8 mouse cellular contexts compared by ENCODE assay signal in genomic region chr6:70824987-70825337, GRCm38 (mm10). TPM values are rescaled to one million over a fixed set of nuclear protein-coding genes. Genes with fewer than 3 reads are reported as not detected.
DNase-seq lines count a peak whose midpoint lies in the region; ATAC-seq and TF ChIP-seq lines count a peak whose summit lies in the region.

No protein-coding gene starts in this region.

- peak overlapping the region; percentile 55 for H3K4me3 ChIP-seq in heart, embryonic 16.5 days (ENCODE audit: low read length)
- peak overlapping the region; percentile 67 for H3K4me3 ChIP-seq in bone marrow macrophage, adult 2 months (ENCODE audit: insufficient read depth, low read length)
- no peak overlapping the region; the same call in 1 of the 2 replicates for H3K4me3 ChIP-seq in intestine, embryonic 15.5 days (replicated peaks)

- no peak for TF ChIP-seq CTCF in bone marrow macrophage, adult 2 months (IDR thresholded peaks at IDR 0.05; ENCODE audit: low read depth, low read length)

- no peak for TF ChIP-seq POLR2A in bone marrow macrophage, adult 2 months (IDR thresholded peaks at IDR 0.05; ENCODE audit: borderline replicate concordance, low read depth, low read length)

- peak overlapping the region; percentile 80 for H3K4me2 ChIP-seq in heart, embryonic 16.5 days (ENCODE audit: low read depth, low read length)
- H3K4me2 ChIP-seq in intestine, embryonic 15.5 days (replicated peaks), result peak overlapping the region; percentile 77

- no peaks in the 10 kb centered on the region for H3K27me3 ChIP-seq in heart, embryonic 16.5 days (ENCODE audit: control insufficient read depth, insufficient read depth, low read length)
- H3K27me3 ChIP-seq in intestine, embryonic 15.5 days (replicated peaks), result no peaks in the 10 kb centered on the region

- H3K27ac ChIP-seq in heart, embryonic 16.5 days (ENCODE audit: low read length), result peak overlapping the region; percentile 92
- H3K27ac ChIP-seq in bone marrow macrophage, adult 2 months (ENCODE audit: insufficient read depth, low read depth, low read length), result peak overlapping the region; percentile 72
- H3K27ac ChIP-seq in intestine, embryonic 15.5 days, result peak overlapping the region; percentile 69; the same call in 1 of the 2 replicates

- H3K9ac ChIP-seq in heart, embryonic 16.5 days (ENCODE audit: low read length), result peak overlapping the region; percentile 76
- H3K9ac ChIP-seq in intestine, embryonic 15.5 days, result no peak overlapping the region

- peaks cover 3% of the 10 kb centered on the region; the same call in 1 of the 2 replicates for H3K9me3 ChIP-seq in heart, embryonic 16.5 days (replicated peaks; ENCODE audit: control insufficient read depth, low read length)
- H3K9me3 ChIP-seq in intestine, embryonic 15.5 days, result no peaks in the 10 kb centered on the region

- 39% methylated on average over 4 of the region's 4 CpGs for WGBS in heart, embryonic 16.5 days
- WGBS in intestine, embryonic 15.5 days, result 43% methylated on average over 4 of the region's 4 CpGs

- H3K36me3 ChIP-seq in heart, embryonic 16.5 days (ENCODE audit: control insufficient read depth, insufficient read depth), result no peaks in the 10 kb centered on the region
- H3K36me3 ChIP-seq in intestine, embryonic 15.5 days, result no peaks in the 10 kb centered on the region

- no peak for DNase-seq in heart, adult 8-10 months (ENCODE audit: low spot score)
- DNase-seq in adrenal gland, postnatal 25 days, result no peak
- no peak for DNase-seq in cerebellum, postnatal 4 days (ENCODE audit: low spot score in 2 of 2)
- DNase-seq in yolk sac, embryonic 10.5 days (ENCODE audit: low spot score), result no peak

- ATAC-seq in heart, embryonic 16.5 days (replicated peaks; ENCODE audit: extremely low read depth, insufficient read depth, low FRiP score), result peak; percentile 41
- ATAC-seq in intestine, embryonic 15.5 days, result peak; percentile 27; the same call in 1 of the 2 replicates
- peak; percentile 54 for ATAC-seq in monocyte, adult 5-6 weeks (replicated peaks; ENCODE audit: insufficient number of reproducible peaks, low FRiP score, low TSS enrichment, poor library complexity, severe bottlenecking)

- peaks cover 10% of the 10 kb centered on the region for H3K4me1 ChIP-seq in heart, embryonic 16.5 days (ENCODE audit: control insufficient read depth, insufficient read depth, low read length)
- H3K4me1 ChIP-seq in bone marrow macrophage, adult 2 months (ENCODE audit: control insufficient read depth, insufficient read depth, low read length), result peaks cover 15% of the 10 kb centered on the region
- 0 out of 2 replicates have a peak, but pooled peaks cover 7% of the 10 kb centered on the region for H3K4me1 ChIP-seq in intestine, embryonic 15.5 days (replicated peaks)

RNA-seq across cellular contexts. Expression of gene Eif2ak3, which starts 19.4 kb away (rescaled TPM):
- polyA plus RNA-seq in heart, embryonic 16.5 days (2015; fragmentation: Nextera tagmentation; extraction: Ambion mirVana), result 6.3 and 6.5 TPM in 2 replicates
- total RNA-seq in heart, adult 8-10 months (2022), result 1 to 10 TPM; 6.3 to 8.9 (median 7.6) TPM
- 17.4 and 17.6 TPM in 2 replicates for polyA plus RNA-seq in bone marrow macrophage, adult 2 months (2012; ENCODE audit: insufficient read depth, insufficient read length, missing spikeins)
- 9.7 and 9.9 TPM in 2 replicates for polyA plus RNA-seq in intestine, embryonic 15.5 days (2015; fragmentation: Nextera tagmentation; extraction: Ambion mirVana)
- total RNA-seq in monocyte, adult 5-6 weeks (2017), result 43.7 to 49.5 TPM (median 48.6 TPM) in 3 replicates
- total RNA-seq in adrenal gland, postnatal 25 days (2021), result 19.1 and 22.6 TPM in 2 replicates

RNA-seq across cellular contexts. Expression of gene Rpia, which starts 32.9 kb away (rescaled TPM):
- polyA plus RNA-seq in heart, embryonic 16.5 days (2015; fragmentation: Nextera tagmentation; extraction: Ambion mirVana), result 1.1 and 1.6 TPM in 2 replicates
- total RNA-seq in heart, adult 8-10 months (2022), result 10 to 100 TPM; 11.6 to 15.0 (median 13.4) TPM
- 10.6 and 14.4 TPM in 2 replicates for polyA plus RNA-seq in bone marrow macrophage, adult 2 months (2012; ENCODE audit: insufficient read depth, insufficient read length, missing spikeins)
- 4.9 and 5.0 TPM in 2 replicates for polyA plus RNA-seq in intestine, embryonic 15.5 days (2015; fragmentation: Nextera tagmentation; extraction: Ambion mirVana)
- total RNA-seq in monocyte, adult 5-6 weeks (2017), result 52.8 to 74.0 TPM (median 63.0 TPM) in 3 replicates
- 22.0 and 26.2 TPM in 2 replicates for total RNA-seq in adrenal gland, postnatal 25 days (2021)
